Mouse (Mus musculus): ENCODE data around the gene Efl1. TPM values are rescaled to one million over a fixed set of nuclear protein-coding genes. Genes with fewer than 3 reads are reported as not detected.

Efl1 gene
- total RNA-seq (2014; fragmentation: Nextera tagmentation) (23.6 and 31.1 TPM in 2 replicates), total RNA-seq (2017) (22.7 and 27.4 TPM in 2 replicates)

- ATAC-seq (replicated peaks; ENCODE audit: poor library complexity, severe bottlenecking) = peak; percentile 99
Observed at GRCm38 (mm10) chr7:82648353-82649080, at the start of gene Efl1, which contains the start of gene Saxo2. Efl1 (plus strand) TSS chr7:82648614. Saxo2 (minus strand) TSS chr7:82648528.

GRCm38 (mm10) chr7:82602008-82602407, 46.4 kb upstream of the Efl1 start:
- peak; percentile 90 for ATAC-seq (replicated peaks; ENCODE audit: poor library complexity, severe bottlenecking)

- no peak for ATAC-seq (replicated peaks; ENCODE audit: poor library complexity, severe bottlenecking)
Observed at GRCm38 (mm10) chr7:82605425-82605824, 43.0 kb upstream of the Efl1 start.

GRCm38 (mm10) chr7:82609629-82610028, 38.8 kb upstream of the Efl1 start:
- ATAC-seq (replicated peaks; ENCODE audit: poor library complexity, severe bottlenecking) = no peak; the same call in 1 of the 2 replicates

DNA sequence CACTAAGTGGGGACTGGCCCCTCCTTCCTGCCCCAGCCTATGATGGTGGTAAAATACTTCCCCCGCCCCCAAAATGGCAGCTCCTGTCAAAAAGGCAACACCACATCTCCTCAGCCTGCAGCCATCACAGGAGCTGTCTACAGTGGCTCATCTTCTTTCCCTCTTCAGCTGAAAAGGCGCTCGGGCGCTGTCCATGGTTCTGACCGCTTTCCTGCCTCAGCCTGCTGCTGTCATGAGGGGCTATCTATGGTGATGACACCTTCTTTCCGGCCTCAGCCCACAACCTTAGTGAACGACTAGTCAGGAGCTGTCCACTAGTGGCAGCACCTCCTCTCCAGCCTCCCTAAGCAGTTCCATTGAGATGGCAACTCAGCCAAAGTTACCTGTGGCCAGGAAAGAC, 23.1 kb upstream of the Efl1 start:
- ATAC-seq (replicated peaks; ENCODE audit: poor library complexity, severe bottlenecking) = peak; percentile 88

- no peak for ATAC-seq (replicated peaks; ENCODE audit: poor library complexity, severe bottlenecking)
Observed at GRCm38 (mm10) chr7:82647183-82647582, 1.2 kb upstream of the Efl1 start.

DNA sequence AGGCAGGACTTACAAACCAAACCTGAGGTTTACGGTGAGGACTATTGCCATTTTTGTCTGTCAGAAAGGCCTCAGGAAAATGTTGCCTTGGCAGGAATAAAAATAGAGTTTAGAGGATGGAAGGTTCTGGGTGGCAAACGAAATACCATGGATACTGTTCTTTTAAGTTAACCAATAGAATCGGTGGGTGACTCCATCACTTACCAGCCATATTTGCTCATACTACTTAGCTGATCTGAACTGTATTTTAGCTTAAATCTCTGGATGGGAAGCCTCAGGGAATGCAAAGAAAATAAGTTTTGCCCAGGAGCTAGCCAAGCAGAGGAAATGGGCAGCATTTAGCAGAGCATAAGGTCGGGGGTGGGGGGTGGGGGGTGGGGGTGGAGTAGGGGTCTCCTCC, 505 bp upstream of the Efl1 start:
- no peak for ATAC-seq (replicated peaks; ENCODE audit: poor library complexity, severe bottlenecking)

DNA sequence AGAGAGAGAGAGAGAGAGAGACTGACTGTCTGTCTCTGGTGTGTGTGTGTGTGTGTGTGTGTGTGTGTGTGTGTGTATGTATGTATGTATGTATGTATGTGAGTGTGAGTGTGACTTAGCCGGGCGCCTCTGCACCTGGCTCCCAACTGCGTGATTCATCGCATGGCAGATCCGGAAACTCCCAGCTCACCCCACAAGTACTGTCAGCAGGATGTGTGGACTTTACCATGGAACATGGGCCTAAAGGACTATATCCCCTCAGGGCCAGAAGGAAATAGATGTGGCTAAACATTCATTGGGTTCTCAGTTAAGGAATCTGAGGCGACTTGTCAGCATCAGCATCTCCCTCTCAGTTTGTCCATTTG, 649 bp downstream of the Efl1 start:
- ATAC-seq (replicated peaks; ENCODE audit: poor library complexity, severe bottlenecking) = peak; percentile 34; the same call in 1 of the 2 replicates

DNA sequence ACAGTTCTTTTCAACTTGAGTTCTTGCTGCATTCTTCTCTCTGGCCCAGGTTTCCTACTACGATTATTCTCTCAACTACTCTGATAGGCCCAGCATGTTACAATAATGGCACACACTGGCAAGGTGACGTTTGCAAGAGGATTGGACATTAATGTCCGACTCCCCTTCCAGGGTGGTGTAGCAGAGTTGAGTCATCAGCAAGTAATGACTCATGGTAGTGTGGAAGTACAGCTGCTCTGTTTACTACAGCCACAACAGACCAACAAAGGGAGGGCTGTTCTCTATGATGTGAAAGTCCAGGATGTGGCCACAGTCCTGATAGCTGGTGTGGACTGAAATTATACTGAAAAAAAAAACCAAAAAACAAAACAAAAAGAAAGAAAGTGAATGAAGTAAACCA, 16.2 kb downstream of the Efl1 start:
- no peak for ATAC-seq (replicated peaks; ENCODE audit: poor library complexity, severe bottlenecking)

DNA sequence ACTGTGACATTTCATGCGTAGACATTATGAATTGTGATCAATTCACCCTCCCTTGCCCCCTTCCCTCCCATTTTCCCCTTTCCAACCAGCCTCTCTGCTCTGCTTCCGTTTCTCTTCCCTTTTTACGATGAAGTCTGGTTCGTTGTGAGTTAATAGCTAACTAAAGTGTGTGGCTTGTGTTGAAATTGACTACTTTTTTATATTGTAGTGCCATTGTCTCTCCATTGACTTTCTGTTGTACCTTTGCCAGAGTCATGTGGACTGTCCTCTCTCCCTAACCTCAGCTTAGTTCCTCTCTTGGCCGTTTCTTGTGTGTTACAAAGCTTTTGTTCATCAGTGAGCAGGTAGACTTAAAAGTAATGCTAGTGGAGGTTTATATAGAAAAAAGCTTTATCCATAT, 27.6 kb downstream of the Efl1 start:
- no peak for ATAC-seq (replicated peaks; ENCODE audit: poor library complexity, severe bottlenecking)

- no peak for ATAC-seq (replicated peaks; ENCODE audit: poor library complexity, severe bottlenecking)
Observed at GRCm38 (mm10) chr7:82676834-82677233, 28.4 kb downstream of the Efl1 start.

DNA sequence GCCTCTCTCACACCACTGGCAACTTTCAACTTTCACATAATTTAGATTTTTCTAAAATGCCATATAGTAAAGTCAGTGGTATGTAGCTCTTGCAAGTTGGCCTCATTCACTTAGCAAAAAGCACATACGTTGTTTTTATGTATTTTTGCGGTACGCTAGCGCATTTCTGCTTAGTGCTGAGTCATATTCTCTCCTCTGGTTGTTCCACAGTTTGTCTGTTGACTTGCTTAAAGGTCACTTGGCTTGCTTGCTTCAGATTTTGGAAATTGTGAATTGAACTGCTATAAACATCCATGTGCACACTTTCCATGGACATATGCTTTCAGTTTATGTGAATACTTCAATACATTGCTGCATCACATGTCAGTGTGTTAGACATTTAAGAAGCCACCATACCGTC, 31.5 kb downstream of the Efl1 start:
- ATAC-seq (replicated peaks; ENCODE audit: poor library complexity, severe bottlenecking) = no peak

- ATAC-seq (replicated peaks; ENCODE audit: poor library complexity, severe bottlenecking) = peak; percentile 70
Observed at GRCm38 (mm10) chr7:82688736-82689135, 40.3 kb downstream of the Efl1 start.

DNA sequence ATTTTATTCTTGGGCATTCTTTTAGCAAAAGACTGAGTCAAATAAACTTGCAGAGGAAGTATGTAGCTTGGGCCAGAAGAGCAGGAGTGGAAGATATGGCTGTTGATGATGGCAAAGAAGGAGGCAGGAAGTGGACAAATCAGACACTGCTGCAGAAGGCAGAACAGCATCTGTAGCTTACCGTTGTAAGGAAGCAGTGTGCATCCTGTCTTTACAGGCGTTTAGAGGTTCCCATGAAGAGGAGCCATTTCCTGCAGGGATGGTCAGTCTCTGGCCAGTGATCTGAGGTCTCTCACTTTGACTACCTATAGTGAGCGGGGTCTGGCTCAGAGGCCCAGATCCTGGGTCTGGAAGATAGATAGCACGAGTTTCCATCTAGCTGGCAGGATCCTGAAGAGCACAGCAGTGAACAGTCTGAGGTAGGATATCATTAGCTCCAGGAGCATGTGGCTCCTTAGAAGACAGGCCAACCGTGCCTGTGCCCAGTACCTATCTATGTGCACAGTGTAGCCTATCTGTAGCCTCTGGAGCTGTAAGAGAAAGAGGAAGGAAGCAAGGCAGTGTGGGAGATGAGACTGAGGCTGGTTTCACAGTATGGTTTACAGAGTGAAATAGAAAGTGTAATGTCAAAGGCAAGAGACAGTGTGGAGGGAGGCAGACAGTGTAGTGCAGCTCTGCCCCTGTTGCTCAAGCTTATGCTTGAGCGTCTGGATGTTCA, 42.8 kb downstream of the Efl1 start:
- peak; percentile 82 for ATAC-seq (replicated peaks; ENCODE audit: poor library complexity, severe bottlenecking)

DNA sequence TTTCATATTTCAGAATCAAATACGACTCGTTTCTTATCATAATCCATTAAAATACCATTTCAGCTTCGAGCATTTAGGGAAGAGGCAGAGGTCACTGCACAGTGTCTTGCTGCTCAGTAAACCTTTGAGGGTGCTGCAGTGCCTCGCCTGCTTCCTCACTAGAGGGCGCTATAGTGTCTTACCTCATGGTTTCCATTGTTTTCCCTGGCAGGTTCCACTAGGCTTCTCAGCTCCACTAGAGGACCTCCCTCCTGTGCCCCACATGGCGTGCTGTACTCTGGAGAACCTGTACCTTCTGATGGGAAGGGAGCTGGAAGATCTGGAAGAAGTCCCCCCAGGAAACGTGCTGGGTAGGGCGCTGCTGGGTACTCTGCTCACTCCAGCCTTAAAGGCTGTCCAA, 49.3 kb downstream of the Efl1 start:
- peak; percentile 78 for ATAC-seq (replicated peaks; ENCODE audit: poor library complexity, severe bottlenecking)

- no peak for ATAC-seq (replicated peaks; ENCODE audit: poor library complexity, severe bottlenecking)
Observed at GRCm38 (mm10) chr7:82698968-82699367, 50.6 kb downstream of the Efl1 start.

DNA sequence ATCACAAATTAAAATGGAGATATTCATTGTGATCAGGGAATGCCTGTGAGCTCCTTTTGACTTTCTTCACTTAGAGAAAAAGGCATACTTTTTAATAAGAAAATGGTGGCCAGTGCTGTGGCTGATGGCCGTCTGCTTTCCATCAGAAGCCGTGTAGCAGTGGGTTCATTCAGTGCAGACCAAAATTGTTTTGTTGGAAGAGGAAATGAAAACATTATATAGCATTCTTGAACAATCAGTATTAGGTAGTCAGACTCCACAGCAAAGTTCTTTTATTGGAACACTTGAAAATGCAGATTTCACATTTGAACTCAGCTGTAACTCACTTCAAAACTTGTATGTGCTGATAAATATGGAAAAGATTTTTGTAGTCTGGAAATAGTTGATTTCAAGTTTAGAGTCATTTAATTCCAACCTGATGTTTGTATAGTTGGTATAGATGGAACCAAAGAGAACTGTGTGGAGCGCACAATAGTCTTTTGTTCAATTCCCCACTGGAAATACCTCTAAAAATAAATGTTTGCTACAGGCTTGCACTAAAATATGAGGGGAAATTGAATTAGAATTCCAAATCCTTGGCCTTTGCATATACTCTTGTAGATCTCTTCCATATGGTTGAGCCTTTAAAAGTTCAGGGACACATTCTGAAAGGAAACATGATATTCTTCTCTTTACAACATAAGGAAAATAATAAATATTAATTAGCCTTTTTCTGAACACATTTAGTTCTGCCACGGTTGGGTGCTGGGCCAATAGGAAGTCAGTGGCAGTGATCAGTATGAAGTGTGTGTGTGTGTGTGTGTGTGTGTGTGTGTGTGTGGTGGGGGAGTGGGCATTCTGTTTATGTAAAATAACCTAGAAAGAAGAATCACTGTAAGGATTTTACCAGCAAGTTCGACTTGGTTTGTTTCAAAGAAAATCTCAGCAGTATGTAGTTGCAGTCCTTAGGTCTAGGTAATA, 54.2 kb downstream of the Efl1 start:
- ATAC-seq (replicated peaks; ENCODE audit: poor library complexity, severe bottlenecking) = no peak

DNA sequence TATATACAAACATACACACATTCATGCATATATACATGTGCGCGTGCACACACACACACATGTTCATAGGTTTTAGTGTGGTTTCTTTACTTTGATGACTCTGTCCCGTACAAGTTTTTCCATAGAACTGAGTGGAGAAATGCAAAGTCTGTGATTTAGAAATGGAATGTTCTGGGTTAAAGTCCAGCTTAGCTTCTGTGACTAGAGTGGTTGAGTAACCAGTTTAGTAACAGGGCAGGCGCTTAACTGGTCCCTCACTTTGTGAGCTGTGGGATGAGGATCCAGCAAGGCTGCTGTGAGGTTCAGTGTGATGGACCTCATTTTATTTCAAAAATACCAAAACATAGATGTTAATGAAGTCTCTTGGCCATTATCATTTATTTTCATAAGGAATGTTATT, 60.8 kb downstream of the Efl1 start:
- no peak for ATAC-seq (replicated peaks; ENCODE audit: poor library complexity, severe bottlenecking)

DNA sequence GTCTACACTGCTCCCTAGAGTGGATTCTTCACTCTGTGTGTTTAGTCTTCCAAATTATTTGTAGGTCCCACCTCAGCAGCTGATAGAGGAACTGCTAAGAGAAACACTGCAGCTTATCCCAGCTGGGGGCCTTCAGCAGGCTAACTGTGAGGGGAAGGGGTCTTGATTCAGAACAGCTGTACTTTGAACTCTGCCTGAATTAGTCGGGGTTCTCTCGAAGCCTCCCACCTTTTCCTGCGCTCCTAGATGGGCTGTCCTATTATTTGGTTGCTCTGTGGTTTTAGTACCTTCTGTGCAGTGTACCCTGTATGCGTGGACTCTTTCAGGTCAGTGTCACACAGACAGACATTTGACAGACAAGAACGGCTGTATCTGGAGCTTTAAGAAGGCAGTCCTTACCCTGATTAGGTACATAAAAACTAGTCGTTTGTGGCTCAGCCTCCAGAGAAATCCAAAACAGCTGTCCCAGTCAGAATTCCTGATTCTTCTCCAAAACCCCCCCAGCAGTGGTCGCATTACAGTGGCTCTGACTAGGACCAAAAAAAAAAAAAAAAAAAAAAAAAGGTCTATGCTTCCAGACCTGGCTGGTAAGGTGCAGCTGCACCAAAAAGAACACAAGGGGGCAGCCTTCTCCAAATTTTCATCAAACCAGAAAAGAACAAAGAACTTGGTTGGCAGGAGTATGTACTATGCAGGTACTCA, 66.9 kb downstream of the Efl1 start:
- peak; percentile 78 for ATAC-seq (replicated peaks; ENCODE audit: poor library complexity, severe bottlenecking)

Data from granulocyte monocyte progenitor cell, adult 5-6 weeks (primary cell).